Comparison of ENCODE assay signal across 12 mouse cellular contexts in genomic region chr9:60306241-60306640, GRCm38 (mm10).
DNase-seq lines count a peak whose midpoint lies in the region.
"Had no signal": no experiment of that assay in that cellular context is flagged by ENCODE, and none has a peak within 500 bp of the region (broad histone marks: within the 10 kb centered on the region; RNA-seq: fewer than 3 reads in every experiment).

No protein-coding gene starts in this region.

- no peak overlapping the region for H3K27ac ChIP-seq in embryonic facial prominence, embryonic 10.5 days (replicated peaks)
- H3K27ac ChIP-seq: hindbrain, embryonic 10.5 days had no signal

- H3K27me3 ChIP-seq in embryonic facial prominence, embryonic 10.5 days (replicated peaks; ENCODE audit: low read depth, poor library complexity, severe bottlenecking), result 0 out of 2 replicates have a peak, but pooled peaks cover 3% of the 10 kb centered on the region

- H3K36me3 ChIP-seq in embryonic facial prominence, embryonic 10.5 days (replicated peaks), result no peaks in the 10 kb centered on the region
- H3K36me3 ChIP-seq: hindbrain, embryonic 10.5 days had no signal

- no peak overlapping the region for H3K4me3 ChIP-seq in embryonic facial prominence, embryonic 10.5 days
- H3K4me3 ChIP-seq: hindbrain, embryonic 10.5 days had no signal

- WGBS in embryonic facial prominence, embryonic 10.5 days, result 81% methylated on average over 4 of the region's 4 CpGs

- H3K9me3 ChIP-seq in embryonic facial prominence, embryonic 10.5 days, result no peaks in the 10 kb centered on the region

- H3K4me1 ChIP-seq in embryonic facial prominence, embryonic 10.5 days, result peaks cover 33% of the 10 kb centered on the region

- peak; percentile 20 for DNase-seq in gastrocnemius, postnatal 25 days
- DNase-seq in gastrocnemius, adult 8-10 months (ENCODE audit: low spot score in 2 of 2), result no peak
- DNase-seq in brain, adult 2 months (ENCODE audit: low read depth, low spot score), result peak; percentile 78
- DNase-seq in fat pad, adult 2 months (ENCODE audit: extremely low read depth, low read depth, low spot score), result peak; percentile 23
- DNase-seq in kidney, postnatal 14 days, result peak; percentile 72
- DNase-seq in Muller cell, postnatal 12 days (ENCODE audit: inconsistent ontology term), result no peak
- no peak for DNase-seq in spleen, postnatal 4 days (ENCODE audit: low spot score in 2 of 2)
- no peak for DNase-seq in embryonic facial prominence, embryonic 10.5 days (ENCODE audit: low spot score)
- DNase-seq: B cell, adult 2 months; layer of hippocampus, adult 9-11 months; right cerebral cortex, postnatal 14 days had no signal

Comparison
In these comparisons a context has a peak if more than half of its experiments do, and no peak if none do; other contexts are left out.
1. DNase-seq: peak in gastrocnemius, postnatal 25 days (single experiment), brain, adult 2 months (single experiment), fat pad, adult 2 months (single experiment) and kidney, postnatal 14 days (single experiment); none in gastrocnemius, adult 8-10 months (0 of 2), Muller cell, postnatal 12 days (single experiment), spleen, postnatal 4 days (0 of 2) and embryonic facial prominence, embryonic 10.5 days (single experiment).